Mouse (Mus musculus): Measurements from ENCODE around the gene Cryab.
A peak's percentile ranks its signal among the peaks of the same experiment; 100 is the strongest.

Cryab gene

GRCm38 (mm10) chr9:50742744-50743143, 8.4 kb upstream of the Cryab start:
- DNase-seq = no peak

GRCm38 (mm10) chr9:50745806-50746205, 5.3 kb upstream of the Cryab start:
- DNase-seq = no peak

- DNase-seq = peak; percentile 50 to 55
Measured at GRCm38 (mm10) chr9:50746214-50746677, 4.9 kb upstream of the Cryab start, which contains the start of gene 2310030G06Rik. TSS of gene 2310030G06Rik (minus strand) at chr9:50746536.

GRCm38 (mm10) chr9:50750706-50751105, 419 bp upstream of the Cryab start:
- DNase-seq = no peak

GRCm38 (mm10) chr9:50752054-50752602, 1.0 kb downstream of the Cryab start, which contains the start of gene Hspb2:
TSS of gene Hspb2 (minus strand) at chr9:50752354.
- peak in 1 of 2 experiments; percentile 46 for DNase-seq

GRCm38 (mm10) chr9:50752784-50753615, 1.9 kb downstream of the Cryab start:
- peak; percentile 74 to 77 for DNase-seq

GRCm38 (mm10) chr9:50753947-50754346, 2.8 kb downstream of the Cryab start:
- DNase-seq = no peak

- DNase-seq = no peak
Measured at GRCm38 (mm10) chr9:50756711-50757110, 5.6 kb downstream of the Cryab start.

- DNase-seq = no peak
Measured at GRCm38 (mm10) chr9:50761520-50762243, 10.6 kb downstream of the Cryab start.

- DNase-seq = peak in 1 of 2 experiments; percentile 37
Measured at GRCm38 (mm10) chr9:50763331-50763730, 12.2 kb downstream of the Cryab start.

- DNase-seq = peak in 1 of 2 experiments; percentile 20
Measured at GRCm38 (mm10) chr9:50767531-50768106, 16.5 kb downstream of the Cryab start.

GRCm38 (mm10) chr9:50768107-50769002, 17.2 kb downstream of the Cryab start, which contains the start of gene Fdxacb1:
TSS of gene Fdxacb1 (plus strand) at chr9:50768236.
- peak; percentile 99 for DNase-seq

- no peak for DNase-seq
Measured at GRCm38 (mm10) chr9:50770011-50770410, 18.9 kb downstream of the Cryab start.

- DNase-seq = no peak
Measured at GRCm38 (mm10) chr9:50774026-50774462, 22.9 kb downstream of the Cryab start.

- peak; percentile 96 to 97 for DNase-seq
Measured at GRCm38 (mm10) chr9:50774991-50775612, 24.0 kb downstream of the Cryab start, which contains the start of the genes Alg9 and 1110032A03Rik. TSS of gene Alg9 (plus strand) at chr9:50775019. TSS of gene 1110032A03Rik (minus strand) at chr9:50775520.

GRCm38 (mm10) chr9:50775662-50776126, 24.6 kb downstream of the Cryab start:
- no peak for DNase-seq

GRCm38 (mm10) chr9:50776162-50776760, 25.1 kb downstream of the Cryab start:
- DNase-seq = no peak

GRCm38 (mm10) chr9:50782155-50782554, 31.0 kb downstream of the Cryab start:
- peak in 1 of 2 experiments; percentile 52 for DNase-seq

- DNase-seq = no peak
Measured at GRCm38 (mm10) chr9:50795266-50795665, 44.1 kb downstream of the Cryab start.

GRCm38 (mm10) chr9:50796776-50797175, 45.7 kb downstream of the Cryab start:
- DNase-seq = no peak

All from cerebellum, postnatal 25 days (tissue).